In genomic region chr11:87073866-87074440, GRCm38 (mm10) we compare ENCODE assay signal across 8 mouse cellular contexts. TPM values are rescaled to one million over a fixed set of nuclear protein-coding genes. Genes with fewer than 3 reads are reported as not detected.
DNase-seq lines count a peak whose midpoint lies in the region; ATAC-seq and TF ChIP-seq lines count a peak whose summit lies in the region.

Gene Gdpd1 (minus strand): TSS chr11:87074062.

- DNase-seq in heart, postnatal 10 days, result peak; percentile 90 to 92
- DNase-seq in large intestine, adult 2 months (ENCODE audit: low read depth, low spot score), result peak; percentile 55
- peak; percentile 85 for DNase-seq in liver, postnatal 0 days
- peak; percentile 93 for DNase-seq in testis, postnatal 14 days (ENCODE audit: low spot score)

- peaks cover 8% of the 10 kb centered on the region for H3K36me3 ChIP-seq in ES-Bruce4 (ENCODE audit: control insufficient read depth, insufficient read depth, low read length, poor library complexity, severe bottlenecking)
- peaks cover 17% of the 10 kb centered on the region for H3K36me3 ChIP-seq in forebrain, embryonic 13.5 days (ENCODE audit: poor library complexity, severe bottlenecking)
- peaks cover 7% of the 10 kb centered on the region; the same call in 1 of the 2 replicates for H3K36me3 ChIP-seq in liver, postnatal 0 days (replicated peaks; ENCODE audit: insufficient read depth, low read length)
- H3K36me3 ChIP-seq in neural tube, embryonic 15.5 days, result peaks cover 14% of the 10 kb centered on the region

- peak; percentile 62 for TF ChIP-seq POLR2A in ES-Bruce4 (IDR thresholded peaks at IDR 0.05; ENCODE audit: insufficient read depth, low read length)

- H3K27ac ChIP-seq in ES-Bruce4 (ENCODE audit: insufficient read depth, low read length), result no peak within 1 kb of the TSS
- peak within 1 kb of the TSS; percentile 97 for H3K27ac ChIP-seq in forebrain, embryonic 13.5 days
- no peak within 1 kb of the TSS for H3K27ac ChIP-seq in liver, postnatal 0 days (ENCODE audit: low read depth)
- H3K27ac ChIP-seq in neural tube, embryonic 15.5 days (replicated peaks), result peak within 1 kb of the TSS; percentile 96

- peak within 1 kb of the TSS; percentile 74 for H3K4me3 ChIP-seq in ES-Bruce4 (ENCODE audit: low read depth, low read length)
- H3K4me3 ChIP-seq in forebrain, embryonic 13.5 days, result peak within 1 kb of the TSS; percentile 74
- peak within 1 kb of the TSS; percentile 61 for H3K4me3 ChIP-seq in liver, postnatal 0 days (ENCODE audit: low read depth, low read length)
- H3K4me3 ChIP-seq in neural tube, embryonic 15.5 days (replicated peaks), result peak within 1 kb of the TSS; percentile 67

- no peak for TF ChIP-seq EP300 in ES-Bruce4 (IDR thresholded peaks at IDR 0.05; ENCODE audit: insufficient read depth, low read depth, low read length)
- no peak for TF ChIP-seq EP300 in liver, postnatal 0 days (IDR thresholded peaks at IDR 0.05; ENCODE audit: low read depth)

- no peaks in the 10 kb centered on the region for H3K9me3 ChIP-seq in ES-Bruce4 (replicated peaks; ENCODE audit: control insufficient read depth, insufficient read depth, low read length, poor library complexity, severe bottlenecking)
- no peaks in the 10 kb centered on the region for H3K9me3 ChIP-seq in forebrain, embryonic 13.5 days (replicated peaks)
- H3K9me3 ChIP-seq in liver, postnatal 0 days (ENCODE audit: low read length), result no peaks in the 10 kb centered on the region
- H3K9me3 ChIP-seq in neural tube, embryonic 15.5 days (replicated peaks), result no peaks in the 10 kb centered on the region

- peak; percentile 94 for ATAC-seq in cerebellum, adult (ENCODE audit: insufficient number of reproducible peaks, low FRiP score, low TSS enrichment)
- ATAC-seq in forebrain, embryonic 13.5 days, result peak; percentile 98
- ATAC-seq in liver, postnatal 0 days, result peak; percentile 89
- ATAC-seq in neural tube, embryonic 15.5 days (ENCODE audit: low FRiP score), result peak; percentile 97

- under 1% methylated on average over 43 of the region's 43 CpGs for WGBS in forebrain, embryonic 13.5 days
- WGBS in large intestine, adult 2 months, result under 1% methylated on average over 43 of the region's 43 CpGs
- 2% methylated on average over 43 of the region's 43 CpGs for WGBS in liver, postnatal 0 days (ENCODE audit: insufficient replicate concordance)
- WGBS in neural tube, embryonic 15.5 days, result under 1% methylated on average over 43 of the region's 43 CpGs

- H3K9ac ChIP-seq in ES-Bruce4 (ENCODE audit: low read depth, poor library complexity, severe bottlenecking), result peak within 1 kb of the TSS; percentile 64
- H3K9ac ChIP-seq in forebrain, embryonic 13.5 days, result peak within 1 kb of the TSS; percentile 89
- peak within 1 kb of the TSS; percentile 67 for H3K9ac ChIP-seq in liver, postnatal 0 days (replicated peaks)
- peak within 1 kb of the TSS; percentile 71 for H3K9ac ChIP-seq in neural tube, embryonic 15.5 days (replicated peaks)

- H3K4me1 ChIP-seq in ES-Bruce4 (ENCODE audit: control insufficient read depth, insufficient read depth, low read length), result no peaks in the 10 kb centered on the region
- H3K4me1 ChIP-seq in forebrain, embryonic 13.5 days, result peaks cover 28% of the 10 kb centered on the region
- peaks cover 16% of the 10 kb centered on the region for H3K4me1 ChIP-seq in liver, postnatal 0 days (ENCODE audit: insufficient read depth)
- H3K4me1 ChIP-seq in neural tube, embryonic 15.5 days, result peaks cover 41% of the 10 kb centered on the region

- peak within 1 kb of the TSS; percentile 60 for H3K4me2 ChIP-seq in forebrain, embryonic 13.5 days
- H3K4me2 ChIP-seq in liver, postnatal 0 days (ENCODE audit: low read depth, low read length), result peak within 1 kb of the TSS; percentile 95
- H3K4me2 ChIP-seq in neural tube, embryonic 15.5 days, result peak within 1 kb of the TSS; percentile 76

- H3K27me3 ChIP-seq in ES-Bruce4 (ENCODE audit: control insufficient read depth, insufficient read depth, low read length, poor library complexity, severe bottlenecking), result no peaks in the 10 kb centered on the region
- no peaks in the 10 kb centered on the region for H3K27me3 ChIP-seq in forebrain, embryonic 13.5 days
- H3K27me3 ChIP-seq in liver, postnatal 0 days (ENCODE audit: insufficient read depth, low read length), result no peaks in the 10 kb centered on the region
- H3K27me3 ChIP-seq in neural tube, embryonic 15.5 days (replicated peaks), result no peaks in the 10 kb centered on the region

- intact Hi-C loops in heart, postnatal 10 days (cut with DNase I), result no loop called here

- peak; percentile 7 for TF ChIP-seq CTCF in ES-Bruce4 (IDR thresholded peaks at IDR 0.05; ENCODE audit: low read depth, low read length)
- peak; percentile 57 for TF ChIP-seq CTCF in liver, postnatal 0 days (IDR thresholded peaks at IDR 0.05; ENCODE audit: low read depth)

RNA-seq across cellular contexts. Expression of gene Gdpd1, which starts in this region (rescaled TPM):
- 6.3 TPM in 2 replicates for polyA plus RNA-seq in ES-Bruce4 (2011; ENCODE audit: insufficient read depth, insufficient read length, low read depth, missing spikeins)
- polyA plus RNA-seq in forebrain, embryonic 13.5 days (2015; fragmentation: Nextera tagmentation; extraction: Ambion mirVana), result 158 and 161 TPM in 2 replicates
- total RNA-seq in heart, postnatal 10 days (2021), result 10 to 100 TPM in 1 of 2 experiments, 1 to 10 TPM in 1; 9.7 to 13.2 TPM
- 123 and 155 TPM in 2 replicates for polyA plus RNA-seq in large intestine, adult 2 months (2012; rRNA removed)
- 2.7 TPM in 2 replicates for polyA plus RNA-seq in liver, postnatal 0 days (2015; fragmentation: Nextera tagmentation; extraction: Ambion mirVana)
- 131 and 160 TPM in 2 replicates for polyA plus RNA-seq in neural tube, embryonic 15.5 days (2015; fragmentation: Nextera tagmentation; extraction: Ambion mirVana)

Comparison
In these comparisons a context has a peak if more than half of its experiments do, and no peak if none do; other contexts are left out.
1. RNA of gene Gdpd1 (polyA plus RNA-seq): 131 to 160 TPM in neural tube, embryonic 15.5 days, 158 to 161 TPM in forebrain, embryonic 13.5 days and 123 to 155 TPM in large intestine, adult 2 months; 6.3 TPM in ES-Bruce4 and 2.7 TPM in liver, postnatal 0 days; every median in the first group is over 10 times any median in the second.
2. H3K27ac ChIP-seq: peak in forebrain, embryonic 13.5 days (single experiment) and neural tube, embryonic 15.5 days (single experiment); none in ES-Bruce4 (single experiment) and liver, postnatal 0 days (single experiment).
3. Peak in every context shown above with its lines, with median percentiles within 50 percentile points of each other: H3K4me3 ChIP-seq, H3K9ac ChIP-seq, ATAC-seq, H3K4me2 ChIP-seq and DNase-seq.